Mouse (Mus musculus) liver, adult (tissue): ENCODE results near the gene Fuom.

ENCODE experiments used
- GATA4 ChIP-seq: IDR thresholded peaks from 2 replicates; pipeline ENCODE4 v1.6.1; 2014; ENCODE audit warnings: mild to moderate bottlenecking, low read length; ENCODE audit not compliant: insufficient replicate concordance

The Fuom gene

GRCm38 (mm10) chr7:140047811-140048311 is 54.4 kb downstream of the Fuom start:
- no peak for TF ChIP-seq GATA4
